Mouse (Mus musculus): ENCODE data around the gene Med25. TPM values are rescaled to one million over a fixed set of nuclear protein-coding genes. Genes with fewer than 3 reads are reported as not detected.

Med25 gene
- polyA plus RNA-seq, 1 experiment from 2014 or later, result 145 TPM

- 91% methylated on average over 6 of the region's 6 CpGs for WGBS
- no peak overlapping the region for H3K9ac ChIP-seq
- H3K9me3 ChIP-seq (replicated peaks), result no peaks in the 10 kb centered on the region
- ATAC-seq, result no peak
- peaks cover 35% of the 10 kb centered on the region for H3K27me3 ChIP-seq
- no peak overlapping the region for H3K4me3 ChIP-seq
- peaks cover 32% of the 10 kb centered on the region for H3K36me3 ChIP-seq (ENCODE audit: poor library complexity, severe bottlenecking)
- H3K4me2 ChIP-seq, result no peak overlapping the region
- H3K27ac ChIP-seq, result no peak overlapping the region
- peaks cover 12% of the 10 kb centered on the region for H3K4me1 ChIP-seq
Observed at GRCm38 (mm10) chr7:44838073-44838472, 54.4 kb downstream of the Med25 start.

- no peak for ATAC-seq
- H3K9ac ChIP-seq, result no peak overlapping the region
Observed at GRCm38 (mm10) chr7:44836423-44837053, 56.0 kb downstream of the Med25 start.

GRCm38 (mm10) chr7:44836016-44836404 lies 56.5 kb downstream of the Med25 start:
- WGBS, result 56% methylated on average over 3 of the region's 3 CpGs
- H3K4me2 ChIP-seq, result no peak overlapping the region
- H3K27ac ChIP-seq, result no peak overlapping the region
- no peak for ATAC-seq
- no peaks in the 10 kb centered on the region for H3K9me3 ChIP-seq (replicated peaks)
- peaks cover 26% of the 10 kb centered on the region for H3K36me3 ChIP-seq (ENCODE audit: poor library complexity, severe bottlenecking)
- no peak overlapping the region for H3K9ac ChIP-seq
- peaks cover 29% of the 10 kb centered on the region for H3K27me3 ChIP-seq
- no peak overlapping the region for H3K4me3 ChIP-seq
- H3K4me1 ChIP-seq, result peaks cover 12% of the 10 kb centered on the region

More at GRCm38 (mm10) chr7:44836423-44837053, 56.0 kb downstream of the Med25 start:
- H3K27ac ChIP-seq, result no peak overlapping the region
- H3K4me2 ChIP-seq, result no peak overlapping the region
- H3K9me3 ChIP-seq (replicated peaks), result no peaks in the 10 kb centered on the region
- H3K36me3 ChIP-seq (ENCODE audit: poor library complexity, severe bottlenecking), result peaks cover 25% of the 10 kb centered on the region
- peaks cover 35% of the 10 kb centered on the region for H3K27me3 ChIP-seq
- WGBS, result 87% methylated on average over 9 of the region's 9 CpGs
- peaks cover 12% of the 10 kb centered on the region for H3K4me1 ChIP-seq
- no peak overlapping the region for H3K4me3 ChIP-seq

GRCm38 (mm10) chr7:44835373-44836015 lies 57.0 kb downstream of the Med25 start:
- no peak for ATAC-seq
- Histone ChIP-seq H3K4me2 (no peak overlapping the region), H3K9ac (no peak overlapping the region), H3K9me3 (replicated peaks) (no peaks in the 10 kb centered on the region), H3K27me3 (peaks cover 24% of the 10 kb centered on the region), H3K4me3 (no peak overlapping the region), H3K36me3 (ENCODE audit: poor library complexity, severe bottlenecking) (peaks cover 26% of the 10 kb centered on the region), H3K4me1 (peaks cover 12% of the 10 kb centered on the region), H3K27ac (no peak overlapping the region)
- 86% methylated on average over 1 of the region's 1 CpGs for WGBS

- WGBS, result 79% methylated on average over 4 of the region's 4 CpGs
- Histone ChIP-seq H3K4me2 (no peak overlapping the region), H3K4me1 (no peaks in the 10 kb centered on the region), H3K9ac (no peak overlapping the region), H3K27me3 (no peaks in the 10 kb centered on the region), H3K36me3 (ENCODE audit: poor library complexity, severe bottlenecking) (peaks cover 44% of the 10 kb centered on the region), H3K9me3 (replicated peaks) (no peaks in the 10 kb centered on the region), H3K4me3 (no peak overlapping the region), H3K27ac (no peak overlapping the region)
- no peak for ATAC-seq
Observed at GRCm38 (mm10) chr7:44832763-44833162, 59.7 kb downstream of the Med25 start.

GRCm38 (mm10) chr7:44828706-44829105 lies 63.8 kb downstream of the Med25 start:
- Histone ChIP-seq H3K4me2 (no peak overlapping the region), H3K4me1 (peaks cover 2% of the 10 kb centered on the region; the same call in 1 of the 2 replicates), H3K27me3 (no peaks in the 10 kb centered on the region), H3K4me3 (no peak overlapping the region), H3K36me3 (ENCODE audit: poor library complexity, severe bottlenecking) (peaks cover 52% of the 10 kb centered on the region), H3K9ac (no peak overlapping the region), H3K9me3 (replicated peaks) (no peaks in the 10 kb centered on the region), H3K27ac (no peak overlapping the region)
- ATAC-seq, result no peak
- WGBS, result 88% methylated on average over 5 of the region's 5 CpGs

- no peak overlapping the region for H3K27ac ChIP-seq
- peaks cover 46% of the 10 kb centered on the region for H3K36me3 ChIP-seq (ENCODE audit: poor library complexity, severe bottlenecking)
- H3K4me1 ChIP-seq, result peaks cover 13% of the 10 kb centered on the region
- no peak overlapping the region for H3K4me2 ChIP-seq
- no peak overlapping the region for H3K9ac ChIP-seq
- no peak for ATAC-seq
- WGBS, result 89% methylated on average over 3 of the region's 3 CpGs
- no peaks in the 10 kb centered on the region for H3K9me3 ChIP-seq (replicated peaks)
- H3K27me3 ChIP-seq, result no peaks in the 10 kb centered on the region
- H3K4me3 ChIP-seq, result no peak overlapping the region
Observed at GRCm38 (mm10) chr7:44826771-44827170, 65.7 kb downstream of the Med25 start.

MicroRNA genes within 50 kb of the gene (microRNA counts, 519-probe panel; counts per million panel counts)
- microRNA mmu-miR-707, result 177 counts per million, percentile 53 among the panel's probes with 10 or more counts

Small RNA genes lying within 50 kb of the gene (microRNA-seq; reads per million reads assigned to microRNA genes)
- gene Mir707, result not detected

Other genes with a start within 250 kb of the Med25 start
- gene Myh14, start 221.9 kb downstream of the Med25 start, polyA plus RNA-seq (2015; fragmentation: Nextera tagmentation; extraction: Ambion mirVana), result 0.49 and 0.84 TPM in 2 replicates
- gene Izumo2, start 184.0 kb downstream of the Med25 start, polyA plus RNA-seq (2015; fragmentation: Nextera tagmentation; extraction: Ambion mirVana), result not detected in 2 replicates
- 38.7 and 39.0 TPM in 2 replicates for gene Vrk3, start 144.3 kb downstream of the Med25 start, polyA plus RNA-seq (2015; fragmentation: Nextera tagmentation; extraction: Ambion mirVana)
- 1.4 and 1.6 TPM in 2 replicates for gene Zfp473, start 141.7 kb downstream of the Med25 start, polyA plus RNA-seq (2015; fragmentation: Nextera tagmentation; extraction: Ambion mirVana)
- gene Nup62, start 76.6 kb downstream of the Med25 start, polyA plus RNA-seq (2015; fragmentation: Nextera tagmentation; extraction: Ambion mirVana), result 73.5 and 83.0 TPM in 2 replicates
- gene Il4i1, start 76.3 kb downstream of the Med25 start, polyA plus RNA-seq (2015; fragmentation: Nextera tagmentation; extraction: Ambion mirVana), result 1.2 and 1.9 TPM in 2 replicates
- 5.4 and 5.7 TPM in 2 replicates for gene Atf5, start 76.1 kb downstream of the Med25 start, polyA plus RNA-seq (2015; fragmentation: Nextera tagmentation; extraction: Ambion mirVana)
- 93.1 and 95.4 TPM in 2 replicates for gene Akt1s1, start 43.7 kb downstream of the Med25 start, polyA plus RNA-seq (2015; fragmentation: Nextera tagmentation; extraction: Ambion mirVana)
- 81.5 and 95.5 TPM in 2 replicates for gene Tbc1d17, start 43.6 kb downstream of the Med25 start, polyA plus RNA-seq (2015; fragmentation: Nextera tagmentation; extraction: Ambion mirVana)
- gene Pnkp, start 35.6 kb downstream of the Med25 start, polyA plus RNA-seq (2015; fragmentation: Nextera tagmentation; extraction: Ambion mirVana), result 34.9 and 38.1 TPM in 2 replicates
- gene Ptov1, start 22.9 kb downstream of the Med25 start, polyA plus RNA-seq (2015; fragmentation: Nextera tagmentation; extraction: Ambion mirVana), result 558 and 574 TPM in 2 replicates
- gene Fuz, start 3.4 kb upstream of the Med25 start, polyA plus RNA-seq (2015; fragmentation: Nextera tagmentation; extraction: Ambion mirVana), result 24.7 and 27.7 TPM in 2 replicates
- 81.7 and 87.2 TPM in 2 replicates for gene Ap2a1, start 36.8 kb upstream of the Med25 start, polyA plus RNA-seq (2015; fragmentation: Nextera tagmentation; extraction: Ambion mirVana)
- 0.20 TPM in 1 of 2 replicates, not detected in the other for gene Tsks, start 50.5 kb upstream of the Med25 start, polyA plus RNA-seq (2015; fragmentation: Nextera tagmentation; extraction: Ambion mirVana)
- gene Cpt1c, start 82.1 kb upstream of the Med25 start, polyA plus RNA-seq (2015; fragmentation: Nextera tagmentation; extraction: Ambion mirVana), result 40.2 and 43.1 TPM in 2 replicates
- 815 and 859 TPM in 2 replicates for gene Prmt1, start 93.9 kb upstream of the Med25 start, polyA plus RNA-seq (2015; fragmentation: Nextera tagmentation; extraction: Ambion mirVana)
- gene Irf3, start 104.9 kb upstream of the Med25 start, polyA plus RNA-seq (2015; fragmentation: Nextera tagmentation; extraction: Ambion mirVana), result 67.9 and 72.7 TPM in 2 replicates
- 40.5 and 45.6 TPM in 2 replicates for gene Bcl2l12, start 106.0 kb upstream of the Med25 start, polyA plus RNA-seq (2015; fragmentation: Nextera tagmentation; extraction: Ambion mirVana)
- gene Scaf1, start 123.7 kb upstream of the Med25 start, polyA plus RNA-seq (2015; fragmentation: Nextera tagmentation; extraction: Ambion mirVana), result 35.8 and 38.9 TPM in 2 replicates
- 9.4 and 10.2 TPM in 2 replicates for gene Rras, start 125.2 kb upstream of the Med25 start, polyA plus RNA-seq (2015; fragmentation: Nextera tagmentation; extraction: Ambion mirVana)
- gene Prr12, start 160.2 kb upstream of the Med25 start, polyA plus RNA-seq (2015; fragmentation: Nextera tagmentation; extraction: Ambion mirVana), result 14.9 and 17.2 TPM in 2 replicates
- 52.7 and 58.5 TPM in 2 replicates for gene Nosip, start 169.7 kb upstream of the Med25 start, polyA plus RNA-seq (2015; fragmentation: Nextera tagmentation; extraction: Ambion mirVana)
- gene Prrg2, start 170.0 kb upstream of the Med25 start, polyA plus RNA-seq (2015; fragmentation: Nextera tagmentation; extraction: Ambion mirVana), result 14.7 and 14.8 TPM in 2 replicates
- 61.3 and 62.0 TPM in 2 replicates for gene Rcn3, start 199.5 kb upstream of the Med25 start, polyA plus RNA-seq (2015; fragmentation: Nextera tagmentation; extraction: Ambion mirVana)
- gene Fcgrt, start 211.1 kb upstream of the Med25 start, polyA plus RNA-seq (2015; fragmentation: Nextera tagmentation; extraction: Ambion mirVana), result 8.0 and 9.9 TPM in 2 replicates
- gene Rps11, start 231.7 kb upstream of the Med25 start, polyA plus RNA-seq (2015; fragmentation: Nextera tagmentation; extraction: Ambion mirVana), result 1,342 and 1,406 TPM in 2 replicates
- 998 and 1,188 TPM in 2 replicates for gene Rpl13a, start 236.0 kb upstream of the Med25 start, polyA plus RNA-seq (2015; fragmentation: Nextera tagmentation; extraction: Ambion mirVana)
- 0.13 and 0.31 TPM in 2 replicates for gene Gm45713, start 243.5 kb upstream of the Med25 start, polyA plus RNA-seq (2015; fragmentation: Nextera tagmentation; extraction: Ambion mirVana)
- 0.79 and 0.92 TPM in 2 replicates for gene Flt3l, start 243.7 kb upstream of the Med25 start, polyA plus RNA-seq (2015; fragmentation: Nextera tagmentation; extraction: Ambion mirVana)